Mouse (Mus musculus) heart, postnatal 10 days (tissue): Measurements from ENCODE around the gene Smoc1. TPM values are rescaled to one million over a fixed set of nuclear protein-coding genes. Genes with fewer than 3 reads are reported as not detected.
A peak's percentile ranks its signal among the peaks of the same experiment; 100 is the strongest.

Experiments used
- DNase-seq, 2 experiments: peaks; one replicate each; pipeline ENCODE4 v3.0.0; 2021
- intact Hi-C: fragments of 180-260 bp; cut with DNase I; formaldehyde crosslinking; loops from one replicate; pipeline ENCODE4 v1.15.1; 2025
- total RNA-seq, 2 experiments: library from RNA; stranded (reverse); gene quantifications; 2 replicates each; pipeline ENCODE4 v1.2.3; 2021

The Smoc1 gene
- total RNA-seq, 2 experiments from 2014 or later = 7.0 to 7.1 TPM

- intact Hi-C loops = no loop called here
- DNase-seq = no peak
Observed at GRCm38 (mm10) chr12:81120301-81120700, 93.7 kb downstream of the Smoc1 start.

GRCm38 (mm10) chr12:81123793-81124192, 97.2 kb downstream of the Smoc1 start:
- intact Hi-C loops = no loop called here
- no peak for DNase-seq

GRCm38 (mm10) chr12:81126842-81127241, 100.2 kb downstream of the Smoc1 start:
- intact Hi-C loops = no loop called here
- no peak for DNase-seq

- no peak for DNase-seq
- intact Hi-C loops = no loop called here
Observed at GRCm38 (mm10) chr12:81128693-81129092, 102.1 kb downstream of the Smoc1 start.

- intact Hi-C loops = no loop called here
- no peak for DNase-seq
Observed at GRCm38 (mm10) chr12:81130692-81131091, 104.1 kb downstream of the Smoc1 start.

- no peak for DNase-seq
- intact Hi-C loops = no loop called here
Observed at GRCm38 (mm10) chr12:81131114-81131513, 104.5 kb downstream of the Smoc1 start.

- no peak for DNase-seq
- intact Hi-C loops = no loop called here
Observed at GRCm38 (mm10) chr12:81133055-81133665, 106.6 kb downstream of the Smoc1 start.

- no peak for DNase-seq
- intact Hi-C loops = no loop called here
Observed at GRCm38 (mm10) chr12:81138217-81138616, 111.6 kb downstream of the Smoc1 start.

- intact Hi-C loops = no loop called here
- no peak for DNase-seq
Observed at GRCm38 (mm10) chr12:81139463-81139862, 112.9 kb downstream of the Smoc1 start.

- DNase-seq = no peak
Observed at GRCm38 (mm10) chr12:81140594-81141328, 114.2 kb downstream of the Smoc1 start.

GRCm38 (mm10) chr12:81141329-81141711, 114.7 kb downstream of the Smoc1 start:
- no peak for DNase-seq
- intact Hi-C loops = loop anchor here (5.0 kb wide), 1 partner anchor 34 kb away; no protein-coding TSS in a partner anchor

More at GRCm38 (mm10) chr12:81140594-81141328, 114.2 kb downstream of the Smoc1 start:
- intact Hi-C loops = loop anchor here (5.0 kb wide), 1 partner anchor 33 kb away; no protein-coding TSS in a partner anchor

- DNase-seq = no peak
- intact Hi-C loops = loop anchor here (5.0 kb wide), 1 partner anchor 35 kb away; no protein-coding TSS in a partner anchor
Observed at GRCm38 (mm10) chr12:81142231-81142630, 115.6 kb downstream of the Smoc1 start.

- intact Hi-C loops = loop anchor here (5.0 kb wide), 1 partner anchor 37 kb away; no protein-coding TSS in a partner anchor
- DNase-seq = peak; percentile 31 to 38
Observed at GRCm38 (mm10) chr12:81144201-81144600, 117.6 kb downstream of the Smoc1 start.

GRCm38 (mm10) chr12:81146417-81147180, 120.0 kb downstream of the Smoc1 start:
- intact Hi-C loops = no loop called here
- DNase-seq = no peak

GRCm38 (mm10) chr12:81147956-81148355, 121.3 kb downstream of the Smoc1 start:
- DNase-seq = no peak
- intact Hi-C loops = no loop called here

- intact Hi-C loops = no loop called here
- peak; percentile 33 to 37 for DNase-seq
Observed at GRCm38 (mm10) chr12:81150917-81151316, 124.3 kb downstream of the Smoc1 start.

GRCm38 (mm10) chr12:81152082-81152481, 125.5 kb downstream of the Smoc1 start:
- intact Hi-C loops = no loop called here
- no peak for DNase-seq

- peak; percentile 27 to 42 for DNase-seq
- intact Hi-C loops = no loop called here
Observed at GRCm38 (mm10) chr12:81155675-81156074, 129.1 kb downstream of the Smoc1 start.

- intact Hi-C loops = no loop called here
- DNase-seq = no peak
Observed at GRCm38 (mm10) chr12:81156841-81157240, 130.2 kb downstream of the Smoc1 start.

GRCm38 (mm10) chr12:81159947-81160346, 133.3 kb downstream of the Smoc1 start:
- intact Hi-C loops = no loop called here
- no peak for DNase-seq

- intact Hi-C loops = no loop called here
- no peak for DNase-seq
Observed at GRCm38 (mm10) chr12:81160425-81160824, 133.8 kb downstream of the Smoc1 start.
